Mouse (Mus musculus) MEL (cell line): ENCODE data around the gene Sptbn4. TPM values are rescaled to one million over a fixed set of nuclear protein-coding genes. Genes with fewer than 3 reads are reported as not detected.

ENCODE experiments used
- DNase-seq: peaks from one replicate; pipeline ENCODE4 v3.0.0; 2011; ENCODE audit warnings: low read depth, low spot score
- H3K27ac ChIP-seq: 2 replicates; pipeline ENCODE4 v1.5.1; 2012; ENCODE audit warnings: low read depth, mild to moderate bottlenecking, control low read depth, low read length, moderate library complexity; ENCODE audit not compliant: control insufficient read depth
- H3K27me3 ChIP-seq, 2 experiments: fragments of 150-350 bp in 1 of 2; sonication (generic) in 1 of 2; 2 replicates each; pipeline ENCODE4 v1.6.1; 2012; ENCODE audit warnings: low read length in 2 of 2, mild to moderate bottlenecking in 2 of 2, improper control_type of control experiment in 1 of 2, moderate library complexity in 1 of 2; ENCODE audit not compliant: insufficient read depth in 2 of 2, control insufficient read depth in 1 of 2
- H3K36me3 ChIP-seq, 2 experiments: 2 replicates each; pipeline ENCODE4 v1.6.1; 2012 to 2014; ENCODE audit warnings: low read length in 2 of 2, improper control_type of control experiment in 1 of 2, inconsistent platforms in 1 of 2, mild to moderate bottlenecking in 1 of 2; ENCODE audit not compliant: insufficient read depth in 2 of 2, control insufficient read depth in 1 of 2
- H3K4me1 ChIP-seq, 2 experiments: fragments of 150-350 bp in 1 of 2; sonication (generic) in 1 of 2; 2 replicates each; pipeline ENCODE4 v1.6.1; 2012; ENCODE audit warnings: low read length in 2 of 2, improper control_type of control experiment in 1 of 2, mild to moderate bottlenecking in 1 of 2; ENCODE audit not compliant: insufficient read depth in 2 of 2, control insufficient read depth in 1 of 2
- H3K4me3 ChIP-seq, 2 experiments: fragments of 150-350 bp in 1 of 2; sonication (generic) in 1 of 2; 2 replicates each; pipeline ENCODE4 v1.5.1; 2012; ENCODE audit warnings: low read depth in 2 of 2, low read length in 2 of 2, mild to moderate bottlenecking in 2 of 2, moderate library complexity in 2 of 2, control low read depth in 1 of 2, improper control_type of control experiment in 1 of 2; ENCODE audit not compliant: control insufficient read depth in 1 of 2, insufficient read depth in 1 of 2
- H3K79me2 ChIP-seq: 2 replicates; pipeline ENCODE4 v1.6.1; 2012; ENCODE audit warnings: mild to moderate bottlenecking, low read length, moderate library complexity; ENCODE audit not compliant: control insufficient read depth, poor library complexity, insufficient read depth
- H3K9ac ChIP-seq: 2 replicates; pipeline ENCODE4 v1.6.1; 2012; ENCODE audit warnings: low read depth, mild to moderate bottlenecking, control low read depth, low read length, moderate library complexity; ENCODE audit not compliant: control insufficient read depth, poor library complexity, severe bottlenecking
- H3K9me3 ChIP-seq: fragments of 150-350 bp; sonication (generic); replicated peaks from 2 replicates; pipeline ENCODE4 v1.6.1; 2012; ENCODE audit warnings: mild to moderate bottlenecking, low read length, improper control_type of control experiment, moderate library complexity; ENCODE audit not compliant: insufficient read depth
- CHD1 ChIP-seq: IDR thresholded peaks from 2 replicates; pipeline ENCODE4 v1.6.1; 2012; ENCODE audit warnings: low read depth, mild to moderate bottlenecking, inconsistent platforms, low read length, improper control_type of control experiment
- CTCF ChIP-seq, 3 experiments: IDR thresholded peaks in 2 of 3; conservative IDR thresholded peaks in 1 of 3; 2 replicates each; pipeline ENCODE4 v1.5.1; 2011 to 2012; ENCODE audit warnings: low read length in 3 of 3, low read depth in 2 of 3, mild to moderate bottlenecking in 2 of 3, improper control_type of control experiment in 1 of 3, inconsistent platforms in 1 of 3, mixed read lengths in 1 of 3, moderate library complexity in 1 of 3; ENCODE audit not compliant: control insufficient read depth in 1 of 3, insufficient read depth in 1 of 3, poor library complexity in 1 of 3, severe bottlenecking in 1 of 3
- E2F4 ChIP-seq: IDR thresholded peaks from 2 replicates; pipeline ENCODE4 v1.6.1; 2011; ENCODE audit warnings: low read depth, low read length, improper control_type of control experiment, borderline replicate concordance
- ELF1 ChIP-seq: IDR thresholded peaks from 2 replicates; pipeline ENCODE4 v1.6.1; 2014; ENCODE audit warnings: low read depth, mild to moderate bottlenecking, inconsistent platforms, low read length, improper control_type of control experiment, moderate library complexity
- GABPA ChIP-seq: IDR thresholded peaks from 2 replicates; pipeline ENCODE4 v1.6.1; 2012; ENCODE audit warnings: low read depth, mild to moderate bottlenecking, inconsistent platforms, low read length, improper control_type of control experiment, moderate library complexity
- MAFK ChIP-seq: IDR thresholded peaks from 2 replicates; pipeline ENCODE4 v1.6.1; 2011; ENCODE audit warnings: low read depth, mild to moderate bottlenecking, low read length, improper control_type of control experiment, borderline replicate concordance
- MAX ChIP-seq: IDR thresholded peaks from 2 replicates; pipeline ENCODE4 v1.6.1; 2011; ENCODE audit warnings: low read length, improper control_type of control experiment
- MEF2A ChIP-seq: IDR thresholded peaks from 2 replicates; pipeline ENCODE4 v1.6.1; 2014; ENCODE audit warnings: low read depth, mild to moderate bottlenecking, inconsistent platforms, low read length, improper control_type of control experiment; ENCODE audit not compliant: poor library complexity, insufficient replicate concordance, severe bottlenecking; ENCODE audit errors: extremely low read depth
- MXI1 ChIP-seq: IDR thresholded peaks from 2 replicates; pipeline ENCODE4 v1.6.1; 2011; ENCODE audit warnings: mild to moderate bottlenecking, low read depth, low read length, improper control_type of control experiment
- MYB ChIP-seq: IDR thresholded peaks from 2 replicates; pipeline ENCODE4 v1.6.1; 2011; ENCODE audit warnings: mild to moderate bottlenecking, low read depth, low read length, improper control_type of control experiment
- NELFE ChIP-seq: IDR thresholded peaks from 2 replicates; pipeline ENCODE4 v1.6.1; 2011; ENCODE audit warnings: low read depth, low read length, improper control_type of control experiment
- NRF1 ChIP-seq: IDR thresholded peaks from 2 replicates; pipeline ENCODE4 v1.6.1; 2014; ENCODE audit warnings: low read depth, mild to moderate bottlenecking, inconsistent platforms, low read length, improper control_type of control experiment, moderate library complexity; ENCODE audit not compliant: poor library complexity, insufficient read depth, severe bottlenecking
- POLR2AphosphoS2 ChIP-seq: IDR thresholded peaks from 2 replicates; pipeline ENCODE4 v1.6.1; 2011; ENCODE audit warnings: low read length, improper control_type of control experiment
- POLR2AphosphoS5 ChIP-seq: IDR thresholded peaks from 2 replicates; pipeline ENCODE4 v1.6.1; 2012; ENCODE audit warnings: low read depth, borderline replicate concordance, mild to moderate bottlenecking, inconsistent platforms, low read length, moderate library complexity, mixed read lengths
- SMC3 ChIP-seq: IDR thresholded peaks from 2 replicates; pipeline ENCODE4 v1.6.1; 2011; ENCODE audit warnings: low read depth, low read length, improper control_type of control experiment
- TAL1 ChIP-seq: IDR thresholded peaks from 2 replicates; pipeline ENCODE4 v1.6.1; 2012; ENCODE audit warnings: mild to moderate bottlenecking, inconsistent platforms, low read length, moderate library complexity, mixed read lengths
- UBTF ChIP-seq: IDR thresholded peaks from 2 replicates; pipeline ENCODE4 v1.6.1; 2012; ENCODE audit warnings: low read depth, mild to moderate bottlenecking, inconsistent platforms, low read length, improper control_type of control experiment, moderate library complexity, borderline replicate concordance; ENCODE audit not compliant: insufficient read depth
- ZKSCAN1 ChIP-seq: IDR thresholded peaks from 2 replicates; pipeline ENCODE4 v1.6.1; 2012; ENCODE audit warnings: low read depth, mild to moderate bottlenecking, inconsistent platforms, low read length, improper control_type of control experiment, moderate library complexity
- ZMIZ1 ChIP-seq: IDR thresholded peaks from 2 replicates; pipeline ENCODE4 v1.6.1; 2012; ENCODE audit warnings: low read depth, mild to moderate bottlenecking, inconsistent platforms, low read length, improper control_type of control experiment, moderate library complexity
- ZNF384 ChIP-seq: IDR thresholded peaks from 2 replicates; pipeline ENCODE4 v1.6.1; 2012; ENCODE audit warnings: low read depth, mild to moderate bottlenecking, inconsistent platforms, low read length, improper control_type of control experiment
- polyA plus RNA-seq, 2 experiments: library from polyadenylated mRNA; stranded (reverse) in 1 of 2; unstranded in 1 of 2; fragments of >175 nt in 1 of 2; fragments of >200 nt in 1 of 2; gene quantifications; 2 replicates each; pipeline versions ENCODE4 v1.2.1 to v1.2.4; 2012; ENCODE audit warnings: low replicate concordance in 2 of 2, low read depth in 1 of 2; ENCODE audit not compliant: insufficient read length in 2 of 2, insufficient read depth in 1 of 2, missing spikeins in 1 of 2
- total RNA-seq: library from RNA; depleted of rRNA; stranded (reverse); fragments of 300-350 nt; gene quantifications from 2 replicates; pipeline ENCODE4 v1.2.3, GENCODE M21; 2012

The Sptbn4 gene
- total and polyA plus RNA-seq, 3 experiments, result 0.19 to 0.68 TPM; not detected in 1

- no peak for TF ChIP-seq UBTF
- TF ChIP-seq GABPA, result no peak
- no peak for TF ChIP-seq ZKSCAN1
Observed at GRCm38 (mm10) chr7:27355745-27356240, 91.7 kb downstream of the Sptbn4 start, which contains the start of gene Shkbp1 (continued).

GRCm38 (mm10) chr7:27355261-27355660, 92.2 kb downstream of the Sptbn4 start:
- H3K27me3 ChIP-seq, result no peaks in the 10 kb centered on the region
- peak overlapping the region; percentile 69 for H3K9ac ChIP-seq
- peak overlapping the region; percentile 71 for H3K27ac ChIP-seq
- peaks cover 0 to 13% of the 10 kb centered on the region in 2 experiments; a peak in 2 of 4 replicates for H3K36me3 ChIP-seq
- peak; percentile 50 for DNase-seq
- H3K4me1 ChIP-seq, result peaks cover 4 to 13% of the 10 kb centered on the region in 2 experiments
- TF ChIP-seq MYB (no peak), CHD1 (no peak), NELFE (no peak), POLR2AphosphoS5 (no peak), MXI1 (no peak), ZNF384 (no peak), MAX (no peak), MAFK (no peak), ELF1 (no peak), NRF1 (no peak), SMC3 (no peak), ZMIZ1 (no peak), MEF2A (no peak), POLR2AphosphoS2 (no peak), CTCF (IDR thresholded peaks at IDR 0.05 in 2 of 3, conservative IDR thresholded peaks at IDR 0.05 in 1 of 3; ENCODE audit: control insufficient read depth in 1 of 3, insufficient read depth in 1 of 3, low read depth in 2 of 3, low read length in 3 of 3, poor library complexity in 1 of 3, severe bottlenecking in 1 of 3) (no peak), UBTF (no peak), ZKSCAN1 (no peak), TAL1 (no peak), E2F4 (no peak)
- TF ChIP-seq, all 39 proteins: peak for 0
- no peaks in the 10 kb centered on the region for H3K9me3 ChIP-seq
- H3K79me2 ChIP-seq, result peaks cover 3% of the 10 kb centered on the region; the same call in 1 of the 2 replicates
- peak overlapping the region; percentile 58 to 96 for H3K4me3 ChIP-seq
